Mouse (Mus musculus) splenic B cell, adult 2 months (primary cell): ENCODE measurements at regions not wholly inside any gene's neighbourhood (a gene's known extent, or its start where the extent isn't known, plus 50 kb on each side); places are given as distances from the start of the nearest gene placed in this dataset.

Experiments used
- DNase-seq: peaks from one replicate; pipeline ENCODE4 v3.0.0-alpha.2; 2011; ENCODE audit warnings: low read depth, low spot score
- H3K27me3 ChIP-seq: 2 replicates; pipeline ENCODE4 v1.6.1; 2012; ENCODE audit warnings: mild to moderate bottlenecking, low read length, moderate library complexity, mixed read lengths; ENCODE audit not compliant: control insufficient read depth, poor library complexity, insufficient read depth, severe bottlenecking
- H3K36me3 ChIP-seq: 2 replicates; pipeline ENCODE4 v1.6.1; 2012; ENCODE audit warnings: mild to moderate bottlenecking, low read length, moderate library complexity, mixed read lengths; ENCODE audit not compliant: control insufficient read depth, poor library complexity, insufficient read depth, severe bottlenecking

DNA sequence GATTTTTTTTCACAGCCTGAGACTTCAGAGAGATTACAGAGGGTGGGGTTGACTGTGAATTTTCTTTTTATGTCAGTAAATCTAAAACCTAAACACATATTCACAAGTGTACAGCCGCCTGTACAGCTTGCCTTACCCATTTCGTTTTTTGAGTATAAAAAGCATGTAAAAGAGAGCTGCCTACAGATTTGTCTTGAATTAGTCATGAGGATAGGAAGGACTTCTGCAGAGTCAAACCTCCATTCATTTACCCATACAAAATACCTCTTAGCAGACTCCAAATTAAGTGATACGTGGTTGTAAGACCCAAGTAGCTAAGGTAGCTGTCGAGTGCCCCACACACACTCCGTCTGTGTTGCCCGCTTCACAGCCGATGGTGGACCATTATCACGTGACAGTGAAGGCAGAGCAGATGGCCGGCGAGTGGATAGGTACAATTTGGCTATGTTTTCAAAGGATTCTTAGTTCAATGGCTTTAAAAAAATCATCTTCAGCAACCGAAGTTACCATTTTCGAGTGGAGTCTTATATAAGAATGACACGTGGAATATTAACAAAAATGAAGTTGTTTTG, 591.3 kb downstream of the Ptprc start:
- Histone ChIP-seq H3K27me3 (no peaks in the 10 kb centered on the region), H3K36me3 (no peaks in the 10 kb centered on the region)
- DNase-seq = no peak

DNA sequence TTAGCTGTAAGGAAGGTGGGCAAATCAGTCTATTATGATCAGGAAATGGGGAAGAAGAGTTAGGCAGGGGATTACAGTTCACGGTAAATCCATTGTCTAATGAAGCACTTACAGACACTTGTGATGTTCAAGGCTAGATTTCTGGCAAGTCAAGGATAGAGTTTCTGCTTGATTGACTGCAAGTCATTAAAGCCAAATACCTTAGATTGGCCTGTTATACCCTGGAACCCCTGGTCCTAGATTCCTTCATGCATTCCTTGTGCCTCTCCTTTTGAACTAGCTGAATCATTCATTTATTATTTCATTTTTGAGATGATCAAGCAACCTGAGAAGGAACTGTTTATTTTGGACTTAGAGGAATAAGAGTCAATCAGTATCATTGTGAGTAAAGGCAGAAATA, 597.9 kb downstream of the Ptprc start:
- no peak for DNase-seq
- H3K36me3 ChIP-seq = no peaks in the 10 kb centered on the region
- no peaks in the 10 kb centered on the region for H3K27me3 ChIP-seq

DNA sequence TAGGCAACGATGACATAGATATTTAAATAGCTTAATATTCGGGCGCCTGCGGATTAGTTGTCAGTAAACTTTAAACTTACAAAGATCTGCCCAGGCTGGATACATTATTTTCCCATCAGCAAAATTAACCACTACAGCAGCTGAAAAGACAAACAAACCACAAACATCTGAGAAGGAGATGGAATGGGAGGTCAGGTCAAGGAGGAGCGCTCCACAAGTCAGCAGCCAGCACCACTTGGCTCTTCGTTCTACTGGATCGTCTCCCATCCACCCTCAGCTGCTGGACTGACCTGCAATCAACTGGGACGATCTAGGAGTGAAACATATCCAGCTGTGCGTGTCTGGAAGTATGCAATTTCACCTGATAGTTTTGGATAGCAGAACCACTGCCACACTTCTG, 599.3 kb downstream of the Ptprc start:
- H3K36me3 ChIP-seq = no peaks in the 10 kb centered on the region
- no peak for DNase-seq

DNA sequence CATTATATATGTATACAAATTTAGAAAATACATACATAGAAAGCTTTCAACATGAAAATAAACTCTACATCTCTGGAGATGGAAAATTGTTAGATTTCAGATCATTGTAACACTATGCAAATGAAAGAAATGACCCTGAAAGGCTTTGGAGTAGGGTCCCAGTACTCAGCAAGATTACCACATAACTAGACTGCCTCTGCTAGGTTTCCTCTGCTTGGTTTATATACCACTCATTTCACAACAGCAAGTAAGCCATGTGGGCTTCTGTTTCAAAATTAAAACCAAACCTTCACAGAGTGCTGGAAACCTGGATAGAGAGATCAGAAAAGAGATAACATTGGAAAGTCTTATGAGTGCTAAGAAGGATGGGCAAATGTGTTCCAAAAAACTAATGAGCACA, 600.1 kb downstream of the Ptprc start:
- Histone ChIP-seq H3K27me3 (no peaks in the 10 kb centered on the region), H3K36me3 (no peaks in the 10 kb centered on the region)
- DNase-seq = no peak

More for the DNA sequence above, 599.3 kb downstream of the Ptprc start:
- H3K27me3 ChIP-seq = no peaks in the 10 kb centered on the region

DNA sequence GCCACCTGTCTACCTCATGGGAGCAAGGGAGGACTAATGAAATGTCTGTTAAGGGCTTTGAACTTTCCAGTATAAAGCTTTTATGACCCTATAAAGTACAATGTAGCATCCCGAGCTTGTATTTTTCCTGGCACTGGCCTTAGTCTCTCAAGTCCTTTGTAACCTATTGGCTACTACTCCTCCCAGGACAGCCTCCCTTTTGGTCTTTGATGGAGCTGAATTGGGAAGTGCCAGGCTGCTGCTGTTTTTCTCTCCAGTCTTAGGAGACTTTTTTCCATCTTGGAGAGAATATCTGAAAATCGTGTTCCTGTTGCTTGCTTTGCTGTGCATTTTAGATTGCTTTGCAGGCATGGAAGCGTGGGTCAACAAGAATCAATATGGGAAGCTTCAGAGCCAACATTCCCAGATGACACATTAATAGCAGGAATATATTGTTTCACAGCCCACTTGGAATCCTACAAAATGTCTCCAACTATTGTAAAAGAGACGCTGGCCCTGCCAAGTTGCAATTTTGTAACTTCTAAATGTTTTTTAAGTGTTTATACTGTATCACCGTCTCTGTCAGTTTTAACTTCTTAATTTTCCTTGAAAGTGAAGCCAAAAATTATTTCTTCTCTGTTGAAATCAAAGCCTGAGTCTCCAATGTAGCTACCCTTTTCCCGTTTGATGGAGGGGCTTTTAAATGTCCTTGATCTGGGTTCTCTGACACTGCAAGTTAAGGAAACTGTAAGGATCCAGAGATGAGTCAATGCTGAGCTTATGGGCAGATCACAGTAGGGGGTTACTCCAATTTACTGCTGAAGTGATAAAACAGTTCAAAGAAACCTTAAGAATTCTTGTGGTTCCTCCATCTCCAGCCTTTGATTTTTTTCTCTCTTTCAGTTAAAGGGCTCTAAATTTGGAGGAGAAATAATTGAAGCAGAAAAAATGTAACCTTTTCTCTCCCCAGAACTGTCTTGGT, 603.3 kb downstream of the Ptprc start:
- H3K27me3 ChIP-seq = no peaks in the 10 kb centered on the region
- no peak for DNase-seq
- no peaks in the 10 kb centered on the region for H3K36me3 ChIP-seq

DNA sequence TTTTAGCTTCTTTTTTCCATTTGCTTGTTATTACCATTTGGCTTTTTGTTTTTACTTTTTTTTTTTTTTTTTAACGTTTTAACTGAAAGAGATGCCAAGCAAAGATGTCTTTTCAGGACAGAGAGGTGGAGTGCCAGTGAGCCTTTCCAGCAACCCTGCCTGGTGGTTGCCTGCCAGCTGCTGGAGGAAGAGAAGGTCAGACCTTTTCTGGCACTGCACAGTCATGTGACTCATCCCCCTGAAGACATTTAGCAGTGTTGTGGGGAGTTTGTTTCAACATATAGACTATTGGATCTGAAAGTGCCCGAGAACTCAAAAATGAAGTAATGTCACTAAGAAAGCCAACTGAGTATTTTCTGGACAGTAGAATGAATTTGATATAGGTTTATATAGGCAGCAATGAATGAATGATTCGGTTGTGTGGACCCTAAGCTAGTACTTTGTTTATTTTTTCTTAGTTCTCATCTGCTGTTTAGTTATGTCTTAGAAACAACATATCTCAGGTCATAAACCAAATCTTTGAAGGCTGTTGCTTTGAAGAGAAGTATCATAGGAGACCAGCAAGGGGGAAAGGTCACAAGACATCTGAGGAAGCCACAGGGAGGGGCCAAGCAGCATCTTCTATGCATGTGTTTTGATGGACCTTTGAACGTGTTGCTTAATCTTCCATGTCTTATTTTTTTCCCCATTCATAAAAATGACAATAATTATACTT, 604.2 kb downstream of the Ptprc start:
- Histone ChIP-seq H3K36me3 (no peaks in the 10 kb centered on the region), H3K27me3 (no peaks in the 10 kb centered on the region)
- DNase-seq = no peak

DNA sequence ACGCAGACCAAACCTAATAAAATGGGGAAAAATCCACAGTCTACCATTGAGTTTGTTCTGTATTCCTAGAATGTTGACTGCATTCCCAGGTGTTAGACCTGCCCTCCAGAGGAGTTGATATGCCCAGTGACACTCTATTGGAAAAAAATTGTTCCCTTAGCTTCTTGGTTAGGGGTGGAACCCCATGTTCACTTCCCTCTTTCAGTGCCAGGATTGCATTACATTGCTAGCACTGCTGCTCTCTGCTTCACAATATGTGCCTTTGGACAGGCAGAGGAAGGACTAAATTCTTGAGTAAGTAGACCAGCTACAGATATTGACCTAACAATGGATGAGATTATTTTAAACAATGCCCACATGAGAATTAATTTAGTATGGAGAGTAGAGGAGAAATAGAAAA, 607.3 kb upstream of the Nr5a2 start:
- no peak for DNase-seq

DNA sequence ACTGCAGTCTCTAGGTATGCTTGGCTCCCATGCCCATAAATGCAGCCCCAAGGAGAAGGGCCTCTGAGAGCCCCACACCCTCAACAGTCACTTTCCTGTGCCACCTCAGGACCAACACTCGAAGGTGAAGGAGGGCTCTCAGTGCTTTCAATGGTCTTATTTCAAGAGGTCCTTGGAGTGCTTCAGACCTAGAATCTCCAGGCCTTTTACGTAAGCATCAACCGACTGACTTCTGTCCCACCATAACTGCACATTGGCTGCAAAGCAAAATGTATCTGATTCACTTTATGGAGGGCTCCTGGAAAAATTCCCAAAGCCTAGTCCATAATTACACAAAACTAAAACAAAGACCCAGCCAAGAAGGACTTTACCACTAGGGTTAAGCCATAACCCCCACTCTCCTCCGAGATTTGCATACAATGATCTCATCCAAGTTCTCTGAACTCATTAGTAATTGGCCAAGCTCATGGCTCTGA, 605.4 kb upstream of the Nr5a2 start:
- DNase-seq = no peak
- Histone ChIP-seq H3K36me3 (no peaks in the 10 kb centered on the region), H3K27me3 (no peaks in the 10 kb centered on the region)

More for the DNA sequence above, 607.3 kb upstream of the Nr5a2 start:
- Histone ChIP-seq H3K36me3 (no peaks in the 10 kb centered on the region), H3K27me3 (no peaks in the 10 kb centered on the region)

DNA sequence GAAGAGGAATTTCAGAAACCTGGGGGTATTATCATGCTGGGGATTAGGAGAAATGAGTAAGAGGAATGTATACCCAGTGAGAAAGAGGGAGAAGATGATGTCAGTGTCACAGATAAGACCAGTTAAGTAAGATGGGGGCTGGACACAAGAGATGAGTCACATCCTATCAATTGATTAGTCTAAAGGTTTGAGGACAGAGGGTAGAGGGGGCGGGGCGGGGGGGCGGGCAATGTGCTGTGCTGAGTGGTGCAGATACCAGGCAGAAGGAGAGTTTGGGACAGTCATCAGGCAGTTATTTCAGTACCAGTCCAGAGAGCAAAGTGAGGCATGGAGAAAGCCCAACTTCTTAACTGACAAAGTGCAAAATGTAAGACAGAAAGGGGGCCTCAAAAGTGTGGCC, 601.4 kb upstream of the Nr5a2 start:
- no peaks in the 10 kb centered on the region for H3K36me3 ChIP-seq
- H3K27me3 ChIP-seq = no peaks in the 10 kb centered on the region
- no peak for DNase-seq

DNA sequence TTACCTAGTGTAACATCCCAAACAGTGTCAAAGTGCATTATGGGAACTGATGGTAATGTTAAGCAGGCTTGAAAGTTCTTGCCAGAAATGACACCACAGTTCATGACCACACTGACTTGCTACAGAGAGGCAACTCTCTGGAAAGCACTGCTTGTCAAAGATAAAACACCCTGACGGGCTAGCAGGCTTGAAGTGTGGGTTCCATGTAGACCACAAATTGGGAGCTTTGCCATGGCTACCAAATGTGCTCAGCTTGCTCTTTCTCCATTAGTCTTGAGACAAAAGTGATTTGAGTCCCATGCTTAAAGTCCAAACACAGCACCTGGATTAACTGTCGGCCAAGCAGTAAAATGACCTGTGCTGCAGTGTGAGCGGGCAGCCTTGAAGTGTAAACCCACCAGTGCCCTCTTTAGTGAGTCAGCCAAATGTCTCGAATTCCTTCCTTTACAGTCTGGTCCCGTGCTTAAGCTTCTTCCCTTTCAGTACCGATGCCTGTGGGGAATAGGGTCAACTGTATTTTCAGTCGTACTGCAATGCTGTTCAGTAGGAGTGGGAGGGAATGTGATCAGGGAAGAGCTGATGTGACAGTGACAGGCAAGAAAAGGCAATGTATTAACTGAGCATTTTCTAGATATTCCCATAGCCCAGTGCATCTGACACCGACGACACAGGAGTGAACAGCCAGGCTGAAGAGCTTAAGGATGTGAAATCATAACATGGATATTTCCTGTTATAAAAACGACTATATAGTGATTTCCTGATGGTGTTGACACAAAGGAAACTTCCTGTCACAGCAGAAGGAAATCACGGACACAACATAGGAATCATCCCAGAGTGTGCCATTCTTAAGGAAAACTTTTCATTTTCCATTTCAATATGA, 600.4 kb upstream of the Nr5a2 start:
- Histone ChIP-seq H3K27me3 (no peaks in the 10 kb centered on the region), H3K36me3 (no peaks in the 10 kb centered on the region)
- DNase-seq = no peak

DNA sequence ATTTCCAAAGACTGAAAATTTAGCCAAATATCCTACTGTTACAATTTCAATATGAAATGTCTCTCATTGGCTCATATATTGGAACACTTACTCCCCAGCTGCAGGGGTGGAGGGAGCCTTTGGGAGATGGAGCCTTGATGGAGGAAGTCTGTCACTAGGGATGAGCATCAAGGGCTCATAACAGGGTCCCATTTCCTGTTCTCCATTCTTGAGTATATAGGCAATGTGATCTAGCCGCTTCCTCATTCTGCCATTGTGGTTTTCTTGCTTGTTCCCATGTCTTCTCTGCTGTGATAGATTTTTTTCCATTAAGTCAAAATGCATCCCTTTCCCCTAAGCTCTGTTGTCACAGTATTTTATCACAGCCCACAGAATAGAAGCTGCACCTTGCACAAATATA, 589.4 kb upstream of the Nr5a2 start:
- DNase-seq = no peak
- Histone ChIP-seq H3K27me3 (no peaks in the 10 kb centered on the region), H3K36me3 (no peaks in the 10 kb centered on the region)

DNA sequence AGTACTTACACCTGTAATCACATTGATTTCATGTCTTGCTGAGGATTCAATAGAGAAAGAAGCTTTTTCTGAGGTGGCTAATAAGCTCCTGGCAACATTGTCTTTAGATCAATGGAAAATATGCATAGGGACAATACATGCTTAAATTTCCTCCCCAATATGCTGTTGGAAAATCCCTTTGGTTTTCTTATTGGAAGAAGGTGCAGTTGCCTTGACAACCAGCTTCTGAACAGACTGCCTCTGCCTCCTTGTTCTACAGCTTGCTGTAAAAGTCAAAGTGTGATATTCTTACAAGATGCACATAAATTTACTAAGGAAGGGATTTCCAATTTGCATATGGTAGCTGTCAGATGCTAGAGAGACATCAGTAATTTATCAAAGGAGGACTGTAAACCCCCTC, 585.4 kb upstream of the Nr5a2 start:
- Histone ChIP-seq H3K36me3 (no peaks in the 10 kb centered on the region), H3K27me3 (no peaks in the 10 kb centered on the region)
- DNase-seq = no peak

DNA sequence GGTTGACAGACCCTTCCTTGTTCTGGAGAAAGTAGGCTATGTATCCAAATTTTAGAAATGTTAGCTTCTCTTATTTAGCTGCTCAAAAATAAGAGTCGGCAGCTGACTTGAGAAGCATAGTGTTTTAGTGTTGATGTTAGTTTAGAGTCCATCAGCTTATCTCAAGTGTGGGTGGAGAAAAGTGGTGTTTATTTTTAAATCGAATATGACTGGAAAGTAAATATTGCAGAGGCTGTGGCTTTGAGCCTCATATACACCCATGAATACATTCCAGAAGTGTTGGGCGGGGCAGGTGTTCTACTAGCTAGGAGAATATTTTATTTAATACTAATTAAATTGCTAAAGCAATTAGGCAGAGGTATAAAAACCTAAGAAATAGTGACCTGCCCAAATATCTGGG, 583.6 kb upstream of the Nr5a2 start:
- no peaks in the 10 kb centered on the region for H3K27me3 ChIP-seq
- no peaks in the 10 kb centered on the region for H3K36me3 ChIP-seq
- no peak for DNase-seq

DNA sequence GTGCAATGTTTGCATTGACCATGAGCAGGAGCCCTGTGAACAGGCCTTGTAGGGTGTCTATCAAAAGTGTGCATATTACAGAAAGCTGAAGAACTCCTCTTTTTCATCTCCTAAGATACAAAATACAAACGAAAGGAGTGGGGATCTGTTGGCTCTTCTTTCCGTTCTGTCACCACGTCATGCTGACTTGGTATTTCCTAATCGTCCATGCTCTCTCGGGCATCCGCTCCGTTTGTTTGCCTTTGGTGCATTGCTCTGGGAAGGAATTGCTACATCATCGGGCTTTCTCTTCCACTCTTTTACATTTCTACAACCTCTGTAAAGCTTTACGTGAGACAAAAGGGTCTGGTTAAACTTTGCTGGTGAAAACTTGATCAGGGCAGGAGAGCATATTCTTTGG, 581.2 kb upstream of the Nr5a2 start:
- no peaks in the 10 kb centered on the region for H3K27me3 ChIP-seq
- no peaks in the 10 kb centered on the region for H3K36me3 ChIP-seq
- DNase-seq = no peak
